Mouse (Mus musculus): ENCODE data around the gene Gpr87. TPM values are rescaled to one million over a fixed set of nuclear protein-coding genes. Genes with fewer than 3 reads are reported as not detected.
A peak's percentile ranks its signal among the peaks of the same experiment; 100 is the strongest.

Gene Gpr87
- polyA plus RNA-seq, 1 experiment: not detected

DNA sequence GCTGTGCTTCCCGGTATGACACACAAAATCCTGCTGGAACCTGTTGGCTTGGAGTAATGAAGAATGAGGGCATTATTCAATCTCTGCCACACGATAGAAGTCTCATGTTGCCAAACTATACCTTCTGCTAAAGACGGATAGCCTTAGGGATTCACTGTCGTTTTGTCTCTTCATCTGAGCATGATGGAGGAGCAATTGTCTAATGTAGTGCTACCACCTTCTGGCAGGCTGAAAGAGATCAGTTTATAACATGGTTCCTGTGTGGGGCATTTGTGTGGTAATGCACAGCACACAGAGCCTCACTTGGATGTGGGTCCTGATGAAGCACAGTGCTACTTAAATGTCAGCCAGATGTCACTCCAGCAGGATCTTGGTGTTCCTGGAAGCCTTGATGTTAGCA is 25.7 kb downstream of the Gpr87 start:
- Histone ChIP-seq H3K4me1 (peaks cover 72% of the 10 kb centered on the region), H3K4me3 (replicated peaks) (no peak overlapping the region), H3K36me3 (replicated peaks; ENCODE audit: low read length) (peaks cover 30% of the 10 kb centered on the region), H3K27me3 (replicated peaks) (no peaks in the 10 kb centered on the region), H3K9me3 (no peaks in the 10 kb centered on the region)
- TF ChIP-seq GATA1 (IDR thresholded peaks at IDR 0.05; ENCODE audit: borderline replicate concordance, low read length) (no peak), FLI1 (IDR thresholded peaks at IDR 0.05; ENCODE audit: low read length) (no peak)

DNA sequence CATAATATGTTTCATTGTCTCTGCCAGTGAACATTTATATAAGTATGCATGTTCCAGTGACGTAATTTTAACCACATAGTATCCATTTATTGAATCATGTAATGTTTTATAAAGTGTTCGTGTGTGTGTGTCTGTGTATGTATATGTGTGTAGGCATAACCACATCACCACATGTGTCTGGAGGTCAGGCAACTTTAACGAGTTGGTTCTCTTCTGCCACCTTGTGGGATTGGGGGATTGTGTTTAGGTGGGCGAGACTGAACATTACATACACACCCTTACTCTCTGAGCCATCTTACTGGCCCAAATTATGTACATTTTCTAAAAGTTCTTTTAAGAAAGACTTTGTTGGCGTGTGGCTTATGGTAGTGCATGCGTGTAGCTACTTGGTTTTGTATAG is 26.4 kb downstream of the Gpr87 start:
- Histone ChIP-seq H3K36me3 (replicated peaks; ENCODE audit: low read length) (peaks cover 25% of the 10 kb centered on the region), H3K4me1 (peaks cover 65% of the 10 kb centered on the region)
- TF ChIP-seq FLI1 (IDR thresholded peaks at IDR 0.05; ENCODE audit: low read length) (no peak), GATA1 (IDR thresholded peaks at IDR 0.05; ENCODE audit: borderline replicate concordance, low read length) (no peak)

DNA sequence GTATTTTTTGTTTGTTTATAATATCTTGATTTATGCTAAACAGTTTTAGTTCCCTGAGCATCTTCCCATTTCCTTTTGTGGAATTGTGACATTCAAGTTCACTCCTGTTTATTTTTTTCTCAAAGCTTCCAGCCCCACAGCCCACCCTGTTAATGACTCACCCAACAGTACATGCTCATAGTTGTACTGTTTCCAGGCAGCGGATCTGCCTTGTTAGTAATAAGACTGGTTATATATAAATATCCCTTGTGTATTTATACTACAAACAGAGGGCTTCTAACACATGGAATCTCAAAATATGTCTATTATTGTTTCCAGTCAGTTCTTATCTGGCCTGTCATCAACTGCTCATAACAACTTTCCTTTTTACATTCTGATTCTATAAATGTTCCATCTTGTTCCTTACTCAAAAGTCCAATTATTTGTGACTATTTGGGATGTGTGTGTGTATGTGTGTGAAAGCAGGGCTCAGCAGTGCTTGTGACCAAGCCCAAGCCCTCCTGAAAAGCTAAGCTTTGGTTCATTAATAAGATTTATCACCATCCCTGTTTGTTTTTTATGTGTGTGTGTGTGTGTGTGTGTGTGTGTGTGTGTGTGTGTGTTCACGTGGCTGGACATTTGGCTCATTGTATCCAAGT is 27.4 kb downstream of the Gpr87 start:
- TF ChIP-seq GATA1 (IDR thresholded peaks at IDR 0.05; ENCODE audit: borderline replicate concordance, low read length): no peak
- TF ChIP-seq FLI1 (IDR thresholded peaks at IDR 0.05; ENCODE audit: low read length): no peak
- Histone ChIP-seq H3K4me3 (replicated peaks) (no peak overlapping the region), H3K4me1 (peaks cover 58% of the 10 kb centered on the region), H3K27me3 (replicated peaks) (no peaks in the 10 kb centered on the region), H3K36me3 (replicated peaks; ENCODE audit: low read length) (peaks cover 25% of the 10 kb centered on the region), H3K9me3 (no peaks in the 10 kb centered on the region)

More for the DNA sequence above, 26.4 kb downstream of the Gpr87 start:
- Histone ChIP-seq H3K27me3 (replicated peaks) (no peaks in the 10 kb centered on the region), H3K9me3 (no peaks in the 10 kb centered on the region), H3K4me3 (replicated peaks) (no peak overlapping the region)

DNA sequence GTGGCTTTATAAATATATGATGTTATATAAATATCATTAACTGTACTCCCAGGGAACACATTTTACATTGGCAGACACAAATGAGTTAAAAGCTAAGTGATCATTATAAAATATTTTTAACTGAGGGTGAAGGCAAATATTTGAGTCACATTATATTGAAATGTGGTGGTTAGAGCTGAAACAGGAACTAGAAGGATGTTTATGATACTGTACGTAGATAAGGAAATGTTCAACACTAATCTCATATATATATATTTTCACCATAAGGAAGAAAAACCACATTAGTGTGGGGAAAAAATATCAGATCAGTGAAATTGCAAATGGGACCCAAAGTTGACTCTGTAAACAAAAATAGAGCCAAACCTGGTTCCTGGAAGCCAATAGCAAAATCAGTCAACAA is 34.4 kb downstream of the Gpr87 start:
- Histone ChIP-seq H3K27me3 (replicated peaks) (no peaks in the 10 kb centered on the region), H3K9me3 (no peaks in the 10 kb centered on the region), H3K36me3 (replicated peaks; ENCODE audit: low read length) (peaks cover 71% of the 10 kb centered on the region), H3K4me1 (peaks cover 50% of the 10 kb centered on the region), H3K4me3 (replicated peaks) (no peak overlapping the region)
- TF ChIP-seq FLI1 (IDR thresholded peaks at IDR 0.05; ENCODE audit: low read length) (no peak), GATA1 (IDR thresholded peaks at IDR 0.05; ENCODE audit: borderline replicate concordance, low read length) (no peak)

DNA sequence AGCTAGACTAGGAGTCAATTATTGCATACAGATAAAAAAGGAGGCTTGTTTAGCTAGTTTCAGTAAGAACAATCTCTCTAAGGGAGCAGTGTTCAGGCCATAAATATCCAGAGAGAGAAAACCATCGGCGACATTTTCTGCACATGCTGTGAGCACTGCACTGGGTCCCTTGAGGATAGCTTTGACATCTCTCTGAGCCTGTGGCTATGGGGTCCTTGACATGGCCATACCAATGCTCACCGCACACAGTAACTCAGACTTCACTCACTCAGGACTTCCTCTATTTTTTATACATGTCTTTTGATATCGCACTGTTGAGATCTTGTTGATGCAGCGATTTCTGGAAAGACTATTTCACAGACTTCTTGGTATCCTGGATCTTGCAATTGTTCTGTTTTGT is 37.9 kb downstream of the Gpr87 start:
- H3K9me3 ChIP-seq: no peaks in the 10 kb centered on the region
- TF ChIP-seq GATA1 (IDR thresholded peaks at IDR 0.05; ENCODE audit: borderline replicate concordance, low read length): no peak
- TF ChIP-seq FLI1 (IDR thresholded peaks at IDR 0.05; ENCODE audit: low read length): no peak
- H3K4me3 ChIP-seq (replicated peaks): no peak overlapping the region
- peaks cover 66% of the 10 kb centered on the region for H3K36me3 ChIP-seq (replicated peaks; ENCODE audit: low read length)
- peaks cover 78% of the 10 kb centered on the region for H3K4me1 ChIP-seq
- no peaks in the 10 kb centered on the region for H3K27me3 ChIP-seq (replicated peaks)

DNA sequence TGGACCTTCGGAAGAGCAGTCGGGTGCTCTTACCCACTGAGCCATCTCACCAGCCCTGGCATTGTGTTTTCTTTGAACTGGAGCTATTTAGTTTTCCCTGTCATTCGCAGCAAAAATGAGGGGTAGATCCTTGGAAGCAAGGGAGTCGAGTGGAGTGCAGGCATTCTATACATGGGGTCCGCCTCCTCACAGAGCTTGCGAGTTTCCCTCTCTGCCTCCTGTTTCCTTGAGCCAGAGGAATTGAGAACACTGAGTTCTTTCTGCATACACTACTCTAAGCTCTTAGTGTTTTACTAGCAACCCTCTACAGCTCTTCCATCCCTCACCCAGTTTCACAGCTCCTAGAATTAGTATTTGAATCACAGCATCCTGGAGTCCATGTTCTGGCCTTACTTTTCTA is 39.5 kb downstream of the Gpr87 start:
- peaks cover 85% of the 10 kb centered on the region for H3K4me1 ChIP-seq
- H3K9me3 ChIP-seq: no peaks in the 10 kb centered on the region
- TF ChIP-seq GATA1 (IDR thresholded peaks at IDR 0.05; ENCODE audit: borderline replicate concordance, low read length) (no peak), FLI1 (IDR thresholded peaks at IDR 0.05; ENCODE audit: low read length) (no peak)
- no peak overlapping the region for H3K4me3 ChIP-seq (replicated peaks)
- H3K27me3 ChIP-seq (replicated peaks): no peaks in the 10 kb centered on the region
- peaks cover 62% of the 10 kb centered on the region for H3K36me3 ChIP-seq (replicated peaks; ENCODE audit: low read length)

DNA sequence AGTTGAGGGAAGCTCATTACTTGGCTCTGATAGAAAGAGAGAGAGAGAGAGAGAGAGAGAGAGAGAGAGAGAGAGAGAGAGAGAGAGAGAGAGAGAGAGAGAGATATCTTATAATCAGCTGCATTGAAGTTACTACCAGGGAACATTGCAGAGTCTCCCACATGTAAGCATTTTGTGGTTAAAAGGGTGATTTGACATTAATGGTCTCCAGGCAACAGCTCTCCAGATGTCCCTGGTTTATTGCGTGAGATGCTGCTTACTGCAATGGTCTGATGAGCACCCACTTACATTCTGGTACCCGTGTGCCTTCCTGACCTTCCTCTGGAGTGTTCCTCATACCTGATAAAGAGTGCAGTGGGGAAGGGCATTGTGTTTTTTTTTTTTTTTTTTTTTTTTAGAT is 40.0 kb downstream of the Gpr87 start:
- no peak overlapping the region for H3K4me3 ChIP-seq (replicated peaks)
- TF ChIP-seq FLI1 (IDR thresholded peaks at IDR 0.05; ENCODE audit: low read length): no peak
- TF ChIP-seq GATA1 (IDR thresholded peaks at IDR 0.05; ENCODE audit: borderline replicate concordance, low read length): no peak
- H3K27me3 ChIP-seq (replicated peaks): no peaks in the 10 kb centered on the region
- H3K36me3 ChIP-seq (replicated peaks; ENCODE audit: low read length): peaks cover 60% of the 10 kb centered on the region
- no peaks in the 10 kb centered on the region for H3K9me3 ChIP-seq
- H3K4me1 ChIP-seq: peaks cover 88% of the 10 kb centered on the region

DNA sequence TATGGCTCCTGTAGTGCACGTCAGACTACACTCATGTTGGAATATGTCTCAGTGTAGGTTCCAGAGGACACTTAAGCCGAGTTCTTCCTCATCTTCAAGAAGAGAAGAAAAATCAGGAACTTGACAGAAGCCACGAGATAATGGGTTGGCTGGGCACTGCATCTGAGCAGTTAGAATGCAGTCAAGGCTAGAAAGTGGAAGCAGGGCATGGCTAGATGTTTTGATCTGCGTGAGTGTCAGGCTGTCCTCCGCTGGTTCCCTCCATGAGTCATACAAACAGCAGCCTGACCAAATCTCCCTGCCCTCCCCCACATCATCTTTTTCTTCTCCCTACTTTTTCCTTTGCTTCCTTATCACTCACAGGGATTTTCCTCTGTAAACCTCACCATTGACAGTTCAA is 41.5 kb downstream of the Gpr87 start, which contains the start of gene P2ry14:
Gene P2ry14 (minus strand): TSS at position 195 of the 400 bp plus-strand sequence.
- Histone ChIP-seq H3K27me3 (replicated peaks) (no peaks in the 10 kb centered on the region), H3K36me3 (replicated peaks; ENCODE audit: low read length) (peaks cover 55% of the 10 kb centered on the region), H3K4me1 (peaks cover 94% of the 10 kb centered on the region), H3K9me3 (no peaks in the 10 kb centered on the region), H3K4me3 (replicated peaks) (peak within 1 kb of the TSS; percentile 73)
- TF ChIP-seq FLI1 (IDR thresholded peaks at IDR 0.05; ENCODE audit: low read length) (no peak), GATA1 (IDR thresholded peaks at IDR 0.05; ENCODE audit: borderline replicate concordance, low read length) (no peak)

DNA sequence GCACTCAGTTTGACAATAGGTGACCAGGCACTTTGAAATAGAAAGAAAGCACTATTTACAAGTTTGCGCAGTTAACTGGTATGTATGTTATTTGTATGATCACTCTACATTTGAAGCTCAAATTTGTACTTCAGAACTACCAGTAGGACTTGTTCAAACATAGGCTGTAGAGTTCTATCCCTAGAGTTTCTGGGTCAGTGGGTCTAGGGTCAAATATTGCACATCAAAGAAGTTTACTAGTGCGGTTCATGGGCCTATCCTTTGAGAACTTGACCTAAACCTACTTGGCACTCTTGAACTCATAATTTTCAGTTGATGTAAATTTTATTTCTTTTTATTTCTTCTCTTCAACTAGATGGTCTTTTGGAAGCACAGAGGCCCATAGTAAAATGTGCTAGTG is 44.3 kb downstream of the Gpr87 start:
- no peaks in the 10 kb centered on the region for H3K27me3 ChIP-seq (replicated peaks)
- peaks cover 98% of the 10 kb centered on the region for H3K4me1 ChIP-seq
- peaks cover 48% of the 10 kb centered on the region for H3K36me3 ChIP-seq (replicated peaks; ENCODE audit: low read length)
- TF ChIP-seq GATA1 (IDR thresholded peaks at IDR 0.05; ENCODE audit: borderline replicate concordance, low read length): no peak
- TF ChIP-seq FLI1 (IDR thresholded peaks at IDR 0.05; ENCODE audit: low read length): no peak
- no peak overlapping the region for H3K4me3 ChIP-seq (replicated peaks)
- no peaks in the 10 kb centered on the region for H3K9me3 ChIP-seq

DNA sequence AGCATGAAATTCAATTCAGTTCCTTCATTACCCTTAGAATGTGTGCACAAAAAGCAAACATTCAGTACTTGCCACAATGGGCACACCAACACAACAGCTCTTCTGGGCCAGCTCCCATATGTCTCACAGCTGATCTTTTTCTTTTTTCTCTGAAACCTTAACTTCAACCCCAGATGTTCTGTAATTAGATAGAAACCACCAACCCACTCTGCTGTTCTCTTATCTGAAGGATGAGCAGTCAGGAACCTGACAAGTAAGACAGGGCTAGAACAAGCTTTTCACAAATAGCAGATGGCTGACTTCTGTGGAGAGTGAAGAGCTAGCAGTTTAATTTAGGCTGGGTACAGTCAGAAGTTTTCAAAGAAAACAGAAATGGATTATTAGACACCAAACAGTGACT is 45.3 kb downstream of the Gpr87 start:
- Histone ChIP-seq H3K27me3 (replicated peaks) (no peaks in the 10 kb centered on the region), H3K4me3 (replicated peaks) (peak overlapping the region; percentile 4), H3K9me3 (no peaks in the 10 kb centered on the region), H3K36me3 (replicated peaks; ENCODE audit: low read length) (peaks cover 46% of the 10 kb centered on the region), H3K4me1 (peaks cover 98% of the 10 kb centered on the region)
- no peak for TF ChIP-seq GATA1 (IDR thresholded peaks at IDR 0.05; ENCODE audit: borderline replicate concordance, low read length)
- no peak for TF ChIP-seq FLI1 (IDR thresholded peaks at IDR 0.05; ENCODE audit: low read length)
